Mouse (Mus musculus): ENCODE measurements at regions not wholly inside any gene's neighbourhood (a gene's known extent, or its start where the extent isn't known, plus 50 kb on each side); places are given as distances from the start of the nearest gene placed in this dataset.

- no peaks in the 10 kb centered on the region; the same call in 1 of the 2 replicates for H3K27me3 ChIP-seq (ENCODE audit: control insufficient read depth, insufficient read depth, low read length)
- DNase-seq: no peak
- 70% methylated on average over 1 of the region's 1 CpGs for WGBS
- H3K4me3 ChIP-seq (replicated peaks; ENCODE audit: insufficient read depth, low read depth, low read length): no peak overlapping the region
- no peaks in the 10 kb centered on the region for H3K4me1 ChIP-seq (ENCODE audit: control insufficient read depth, insufficient read depth, low read length)
- H3K27ac ChIP-seq (ENCODE audit: insufficient read depth, low read length): no peak overlapping the region
- no peak for TF ChIP-seq CTCF (IDR thresholded peaks at IDR 0.05; ENCODE audit: borderline replicate concordance, insufficient read depth, low read depth, low read length)
- no peak for TF ChIP-seq POLR2A (IDR thresholded peaks at IDR 0.05; ENCODE audit: borderline replicate concordance, insufficient read depth, low read length)
Measured at GRCm38 (mm10) chr11:55773283-55773682, 165.3 kb upstream of the Glra1 start.

GRCm38 (mm10) chr11:55772538-55772937 lies 164.5 kb upstream of the Glra1 start:
- TF ChIP-seq CTCF (IDR thresholded peaks at IDR 0.05; ENCODE audit: borderline replicate concordance, insufficient read depth, low read depth, low read length): no peak
- TF ChIP-seq POLR2A (IDR thresholded peaks at IDR 0.05; ENCODE audit: borderline replicate concordance, insufficient read depth, low read length): no peak
- Histone ChIP-seq H3K4me3 (replicated peaks; ENCODE audit: insufficient read depth, low read depth, low read length) (no peak overlapping the region), H3K27ac (ENCODE audit: insufficient read depth, low read length) (no peak overlapping the region), H3K27me3 (ENCODE audit: control insufficient read depth, insufficient read depth, low read length) (no peaks in the 10 kb centered on the region; the same call in 1 of the 2 replicates), H3K4me1 (ENCODE audit: control insufficient read depth, insufficient read depth, low read length) (no peaks in the 10 kb centered on the region)
- no peak for DNase-seq
- WGBS: 34% methylated on average over 5 of the region's 5 CpGs

- WGBS: 39% methylated on average over 13 of the region's 13 CpGs
- Histone ChIP-seq H3K27ac (ENCODE audit: insufficient read depth, low read length) (no peak overlapping the region), H3K27me3 (ENCODE audit: control insufficient read depth, insufficient read depth, low read length) (no peaks in the 10 kb centered on the region; the same call in 1 of the 2 replicates)
Measured at GRCm38 (mm10) chr11:55772107-55772506, 164.1 kb upstream of the Glra1 start.

GRCm38 (mm10) chr11:55764846-55765245 lies 156.8 kb upstream of the Glra1 start:
- peak in 1 of 2 experiments; percentile 3 for DNase-seq
- Histone ChIP-seq H3K4me1 (ENCODE audit: control insufficient read depth, insufficient read depth, low read length) (no peaks in the 10 kb centered on the region), H3K27me3 (ENCODE audit: control insufficient read depth, insufficient read depth, low read length) (no peaks in the 10 kb centered on the region), H3K27ac (ENCODE audit: insufficient read depth, low read length) (no peak overlapping the region), H3K4me3 (replicated peaks; ENCODE audit: insufficient read depth, low read depth, low read length) (no peak overlapping the region)
- TF ChIP-seq POLR2A (IDR thresholded peaks at IDR 0.05; ENCODE audit: borderline replicate concordance, insufficient read depth, low read length) (no peak), CTCF (IDR thresholded peaks at IDR 0.05; ENCODE audit: borderline replicate concordance, insufficient read depth, low read depth, low read length) (no peak)
- WGBS: 47% methylated on average over 1 of the region's 1 CpGs

More at GRCm38 (mm10) chr11:55772107-55772506, 164.1 kb upstream of the Glra1 start:
- Histone ChIP-seq H3K4me1 (ENCODE audit: control insufficient read depth, insufficient read depth, low read length) (no peaks in the 10 kb centered on the region), H3K4me3 (replicated peaks; ENCODE audit: insufficient read depth, low read depth, low read length) (no peak overlapping the region)
- TF ChIP-seq POLR2A (IDR thresholded peaks at IDR 0.05; ENCODE audit: borderline replicate concordance, insufficient read depth, low read length): no peak
- no peak for TF ChIP-seq CTCF (IDR thresholded peaks at IDR 0.05; ENCODE audit: borderline replicate concordance, insufficient read depth, low read depth, low read length)
- DNase-seq: no peak
